Mouse (Mus musculus) brain, embryonic 14.5 days (tissue): ENCODE results near the gene Pigs.

Experiments used
- CTCF ChIP-seq: fragments of 200-500 bp; IDR thresholded peaks from 2 replicates; pipeline ENCODE4 v1.5.1; 2012; ENCODE audit warnings: inconsistent platforms, mild to moderate bottlenecking, moderate library complexity, borderline replicate concordance; ENCODE audit not compliant: insufficient read depth, insufficient read length; ENCODE audit errors: extremely low read depth
- POLR2A ChIP-seq: fragments of 200-500 bp; IDR thresholded peaks from 2 replicates; pipeline ENCODE4 v1.6.1; 2012; ENCODE audit warnings: mild to moderate bottlenecking, inconsistent platforms, borderline replicate concordance; ENCODE audit not compliant: poor library complexity, insufficient read depth, insufficient read length, severe bottlenecking; ENCODE audit errors: extremely low read depth

- TF ChIP-seq POLR2A (no peak), CTCF (no peak)
Measured at GRCm38 (mm10) chr11:78301357-78302084, 26.7 kb upstream of the Pigs start, which contains the start of gene Spag5.
